Mouse (Mus musculus) B cell, adult 2 months (primary cell): ENCODE results near the gene Gin1.

Source experiments
- DNase-seq, 2 experiments: peaks; one replicate each; pipeline ENCODE4 v3.0.0; 2022

The Gin1 gene

GRCm38 (mm10) chr1:97788490-97788889, 18.5 kb downstream of the Gin1 start:
- no peak for DNase-seq

- no peak for DNase-seq
Measured at GRCm38 (mm10) chr1:97794110-97794509, 24.1 kb downstream of the Gin1 start.

GRCm38 (mm10) chr1:97795936-97796335, 26.0 kb downstream of the Gin1 start:
- no peak for DNase-seq

- DNase-seq = no peak
Measured at GRCm38 (mm10) chr1:97802207-97802902, 32.4 kb downstream of the Gin1 start.

- no peak for DNase-seq
Measured at GRCm38 (mm10) chr1:97804520-97804919, 34.5 kb downstream of the Gin1 start.

GRCm38 (mm10) chr1:97809255-97809912, 39.4 kb downstream of the Gin1 start:
- no peak for DNase-seq

GRCm38 (mm10) chr1:97821282-97821681, 51.3 kb downstream of the Gin1 start:
- DNase-seq = no peak

GRCm38 (mm10) chr1:97822203-97822602, 52.2 kb downstream of the Gin1 start:
- DNase-seq = no peak

- no peak for DNase-seq
Measured at GRCm38 (mm10) chr1:97822904-97823303, 52.9 kb downstream of the Gin1 start.

- DNase-seq = no peak
Measured at GRCm38 (mm10) chr1:97827566-97827965, 57.6 kb downstream of the Gin1 start.

- no peak for DNase-seq
Measured at GRCm38 (mm10) chr1:97828087-97828486, 58.1 kb downstream of the Gin1 start.

- no peak for DNase-seq
Measured at GRCm38 (mm10) chr1:97833466-97834353, 63.7 kb downstream of the Gin1 start.

GRCm38 (mm10) chr1:97834354-97834822, 64.4 kb downstream of the Gin1 start:
- DNase-seq = no peak
